Mouse (Mus musculus) small intestine, adult 2 months (tissue): ENCODE results near the gene Sh3pxd2a. TPM values are rescaled to one million over a fixed set of nuclear protein-coding genes. Genes with fewer than 3 reads are reported as not detected.

Source experiments
- H3K27ac ChIP-seq: fragments of 200-500 bp; 2 replicates; pipeline ENCODE4 v1.5.1; 2012; ENCODE audit warnings: low read depth, low read length, control low read depth, inconsistent platforms; ENCODE audit not compliant: insufficient read depth
- H3K27me3 ChIP-seq: fragments of 200-500 bp; 2 replicates; pipeline ENCODE4 v1.6.1; 2012; ENCODE audit warnings: mild to moderate bottlenecking, moderate library complexity, low read length, inconsistent platforms; ENCODE audit not compliant: control insufficient read depth, insufficient read depth
- H3K36me3 ChIP-seq: fragments of 200-500 bp; 2 replicates; pipeline ENCODE4 v1.6.1; 2012; ENCODE audit warnings: mild to moderate bottlenecking, low read length, control low read depth, inconsistent platforms; ENCODE audit not compliant: control insufficient read depth, insufficient read depth
- H3K4me1 ChIP-seq: fragments of 200-500 bp; 2 replicates; pipeline ENCODE4 v1.6.1; 2012; ENCODE audit warnings: low read length, inconsistent platforms, mixed read lengths; ENCODE audit not compliant: control insufficient read depth, insufficient read depth, insufficient read length
- H3K4me3 ChIP-seq: fragments of 200-500 bp; 2 replicates; pipeline ENCODE4 v1.5.1; 2012; ENCODE audit warnings: low read depth, mild to moderate bottlenecking, control low read depth, inconsistent platforms, low read length, moderate library complexity
- CTCF ChIP-seq: fragments of 200-500 bp; IDR thresholded peaks from 2 replicates; pipeline ENCODE4 v1.5.1; 2012; ENCODE audit warnings: low read depth, mild to moderate bottlenecking, control low read depth, inconsistent platforms, low read length, moderate library complexity, mixed read lengths; ENCODE audit not compliant: insufficient replicate concordance, insufficient read length; ENCODE audit errors: extremely low read depth
- POLR2A ChIP-seq: fragments of 200-500 bp; IDR thresholded peaks from 2 replicates; pipeline ENCODE4 v1.6.1; 2012; ENCODE audit warnings: low read depth, mild to moderate bottlenecking, control low read depth, inconsistent platforms, low read length, moderate library complexity
- WGBS: fragments of 180-500 bp; shearing (Covaris S2); methylation state at CpG from one replicate; pipeline ENCODE4 v1.1.7; 2018; 5-methylcytosine and 5-hydroxymethylcytosine counted together
- polyA plus RNA-seq: library from polyadenylated mRNA; depleted of rRNA; stranded (reverse); fragments of >200 nt; gene quantifications from 2 replicates; pipeline ENCODE4 v1.2.3, GENCODE M21; 2012

Sh3pxd2a gene
- polyA plus RNA-seq, 1 experiment = 6.3 TPM

- TF ChIP-seq CTCF (peak; percentile 20; the same call in 1 of the 2 replicates), POLR2A (no peak)
- Histone ChIP-seq H3K27me3 (no peaks in the 10 kb centered on the region), H3K36me3 (peaks cover 9% of the 10 kb centered on the region; the same call in 1 of the 2 replicates), H3K4me3 (no peak overlapping the region), H3K4me1 (no peaks in the 10 kb centered on the region), H3K27ac (no peak overlapping the region)
- 66% methylated on average over 8 of the region's 8 CpGs for WGBS
These were observed 194.5 kb downstream of the Sh3pxd2a start for GRCm38 (mm10) chr19:47269729-47270128.

GRCm38 (mm10) chr19:47267066-47267465 lies 197.1 kb downstream of the Sh3pxd2a start:
- H3K4me3 ChIP-seq = no peak overlapping the region
- no peaks in the 10 kb centered on the region for H3K4me1 ChIP-seq
- peaks cover 3% of the 10 kb centered on the region; the same call in 1 of the 2 replicates for H3K36me3 ChIP-seq
- no peak overlapping the region for H3K27ac ChIP-seq
- TF ChIP-seq CTCF (no peak), POLR2A (no peak)
- H3K27me3 ChIP-seq = no peaks in the 10 kb centered on the region
- WGBS = 90% methylated on average over 21 of the region's 21 CpGs

GRCm38 (mm10) chr19:47266070-47266801 lies 198.0 kb downstream of the Sh3pxd2a start:
- peaks cover 3% of the 10 kb centered on the region; the same call in 1 of the 2 replicates for H3K36me3 ChIP-seq
- H3K4me1 ChIP-seq = no peaks in the 10 kb centered on the region
- H3K4me3 ChIP-seq = no peak overlapping the region
- H3K27me3 ChIP-seq = no peaks in the 10 kb centered on the region
- no peak overlapping the region for H3K27ac ChIP-seq
- TF ChIP-seq POLR2A = no peak
- 78% methylated on average over 18 of the region's 18 CpGs for WGBS

GRCm38 (mm10) chr19:47264322-47265092 lies 199.7 kb downstream of the Sh3pxd2a start:
- Histone ChIP-seq H3K4me1 (no peaks in the 10 kb centered on the region), H3K27me3 (no peaks in the 10 kb centered on the region), H3K4me3 (no peak overlapping the region), H3K36me3 (peaks cover 3% of the 10 kb centered on the region; the same call in 1 of the 2 replicates), H3K27ac (no peak overlapping the region)
- TF ChIP-seq CTCF = peak; percentile 65; the same call in 1 of the 2 replicates
- no peak for TF ChIP-seq POLR2A
- 52% methylated on average over 11 of the region's 11 CpGs for whole genome bisulfite sequencing

GRCm38 (mm10) chr19:47263621-47264020 lies 200.6 kb downstream of the Sh3pxd2a start:
- H3K4me1 ChIP-seq = no peaks in the 10 kb centered on the region
- H3K36me3 ChIP-seq = peaks cover 3% of the 10 kb centered on the region; the same call in 1 of the 2 replicates
- no peak overlapping the region for H3K4me3 ChIP-seq
- 87% methylated on average over 8 of the region's 8 CpGs for WGBS
- H3K27me3 ChIP-seq = no peaks in the 10 kb centered on the region
- no peak for TF ChIP-seq POLR2A
- TF ChIP-seq CTCF = no peak
- no peak overlapping the region for H3K27ac ChIP-seq

GRCm38 (mm10) chr19:47261196-47261595 lies 203.0 kb downstream of the Sh3pxd2a start:
- Histone ChIP-seq H3K4me3 (no peak overlapping the region), H3K27ac (no peak overlapping the region)
- TF ChIP-seq CTCF (no peak), POLR2A (no peak)

GRCm38 (mm10) chr19:47259581-47259980 lies 204.6 kb downstream of the Sh3pxd2a start:
- Histone ChIP-seq H3K4me3 (no peak overlapping the region), H3K36me3 (no peaks in the 10 kb centered on the region), H3K27me3 (no peaks in the 10 kb centered on the region), H3K4me1 (no peaks in the 10 kb centered on the region), H3K27ac (no peak overlapping the region)
- 7% methylated on average over 5 of the region's 5 CpGs for WGBS
- TF ChIP-seq CTCF = peak; percentile 47; the same call in 1 of the 2 replicates
- no peak for TF ChIP-seq POLR2A

More at GRCm38 (mm10) chr19:47261196-47261595, 203.0 kb downstream of the Sh3pxd2a start:
- H3K36me3 ChIP-seq = no peaks in the 10 kb centered on the region
- WGBS = 83% methylated on average over 8 of the region's 8 CpGs
- H3K4me1 ChIP-seq = no peaks in the 10 kb centered on the region
- no peaks in the 10 kb centered on the region for H3K27me3 ChIP-seq
